Mouse (Mus musculus): ENCODE measurements around the gene Acsf2. TPM values are rescaled to one million over a fixed set of nuclear protein-coding genes. Genes with fewer than 3 reads are reported as not detected.

Acsf2 gene
- polyA plus RNA-seq, 1 experiment from 2014 or later = 4.3 TPM

GRCm38 (mm10) chr11:94538733-94539292 is 62.9 kb downstream of the Acsf2 start:
- H3K9ac ChIP-seq (ENCODE audit: low read depth, low read length) = no peak overlapping the region
- 47% methylated on average over 8 of the region's 8 CpGs for WGBS (ENCODE audit: insufficient replicate concordance)
- no peaks in the 10 kb centered on the region for H3K9me3 ChIP-seq (replicated peaks; ENCODE audit: control insufficient read depth, low read length)
- no peaks in the 10 kb centered on the region for H3K36me3 ChIP-seq (ENCODE audit: control insufficient read depth, insufficient read depth, low read length)
- H3K4me2 ChIP-seq = no peak overlapping the region
- H3K4me1 ChIP-seq (ENCODE audit: control insufficient read depth, insufficient read depth, low read length) = no peaks in the 10 kb centered on the region
- no peak for ATAC-seq (replicated peaks; ENCODE audit: insufficient number of reproducible peaks, low FRiP score, low TSS enrichment)
- H3K4me3 ChIP-seq (ENCODE audit: low read depth, low read length) = no peak overlapping the region
- H3K27ac ChIP-seq (ENCODE audit: low read depth, low read length) = no peak overlapping the region
- no peaks in the 10 kb centered on the region for H3K27me3 ChIP-seq (ENCODE audit: control insufficient read depth, insufficient read depth, low read length)

- no peaks in the 10 kb centered on the region for H3K36me3 ChIP-seq (ENCODE audit: control insufficient read depth, insufficient read depth, low read length)
- no peaks in the 10 kb centered on the region for H3K4me1 ChIP-seq (ENCODE audit: control insufficient read depth, insufficient read depth, low read length)
- H3K27ac ChIP-seq (ENCODE audit: low read depth, low read length) = no peak overlapping the region
- ATAC-seq (replicated peaks; ENCODE audit: insufficient number of reproducible peaks, low FRiP score, low TSS enrichment) = no peak
- WGBS (ENCODE audit: insufficient replicate concordance) = 72% methylated on average over 8 of the region's 8 CpGs
- no peaks in the 10 kb centered on the region for H3K9me3 ChIP-seq (replicated peaks; ENCODE audit: control insufficient read depth, low read length)
- no peaks in the 10 kb centered on the region for H3K27me3 ChIP-seq (ENCODE audit: control insufficient read depth, insufficient read depth, low read length)
- no peak overlapping the region for H3K9ac ChIP-seq (ENCODE audit: low read depth, low read length)
- no peak overlapping the region for H3K4me2 ChIP-seq
- no peak overlapping the region for H3K4me3 ChIP-seq (ENCODE audit: low read depth, low read length)
These were observed 68.5 kb downstream of the Acsf2 start for GRCm38 (mm10) chr11:94533171-94533570.

- no peaks in the 10 kb centered on the region for H3K9me3 ChIP-seq (replicated peaks; ENCODE audit: control insufficient read depth, low read length)
- peaks cover 4% of the 10 kb centered on the region; the same call in 1 of the 2 replicates for H3K4me1 ChIP-seq (ENCODE audit: control insufficient read depth, insufficient read depth, low read length)
- no peak overlapping the region for H3K27ac ChIP-seq (ENCODE audit: low read depth, low read length)
- H3K4me3 ChIP-seq (ENCODE audit: low read depth, low read length) = no peak overlapping the region
- H3K9ac ChIP-seq (ENCODE audit: low read depth, low read length) = no peak overlapping the region
- no peak overlapping the region for H3K4me2 ChIP-seq
- H3K36me3 ChIP-seq (ENCODE audit: control insufficient read depth, insufficient read depth, low read length) = no peaks in the 10 kb centered on the region
- H3K27me3 ChIP-seq (ENCODE audit: control insufficient read depth, insufficient read depth, low read length) = no peaks in the 10 kb centered on the region
- no peak for ATAC-seq (replicated peaks; ENCODE audit: insufficient number of reproducible peaks, low FRiP score, low TSS enrichment)
- 50% methylated on average over 3 of the region's 3 CpGs for WGBS (ENCODE audit: insufficient replicate concordance)
These were observed 72.8 kb downstream of the Acsf2 start for GRCm38 (mm10) chr11:94528879-94529278.

GRCm38 (mm10) chr11:94526171-94526879 is 75.3 kb downstream of the Acsf2 start:
- ATAC-seq (replicated peaks; ENCODE audit: insufficient number of reproducible peaks, low FRiP score, low TSS enrichment) = no peak
- 59% methylated on average over 9 of the region's 9 CpGs for WGBS (ENCODE audit: insufficient replicate concordance)
- Histone ChIP-seq H3K9me3 (replicated peaks; ENCODE audit: control insufficient read depth, low read length) (no peaks in the 10 kb centered on the region), H3K4me2 (no peak overlapping the region), H3K9ac (ENCODE audit: low read depth, low read length) (no peak overlapping the region), H3K4me1 (ENCODE audit: control insufficient read depth, insufficient read depth, low read length) (peaks cover 18% of the 10 kb centered on the region), H3K36me3 (ENCODE audit: control insufficient read depth, insufficient read depth, low read length) (no peaks in the 10 kb centered on the region), H3K27me3 (ENCODE audit: control insufficient read depth, insufficient read depth, low read length) (no peaks in the 10 kb centered on the region), H3K4me3 (ENCODE audit: low read depth, low read length) (no peak overlapping the region), H3K27ac (ENCODE audit: low read depth, low read length) (no peak overlapping the region)

GRCm38 (mm10) chr11:94521219-94521843 is 80.3 kb downstream of the Acsf2 start, which contains the start of gene Mycbpap:
Gene Mycbpap, minus strand, starts transcription at chr11:94521742.
- Histone ChIP-seq H3K27ac (ENCODE audit: low read depth, low read length) (peak within 1 kb of the TSS; percentile 65), H3K27me3 (ENCODE audit: control insufficient read depth, insufficient read depth, low read length) (no peaks in the 10 kb centered on the region), H3K4me1 (ENCODE audit: control insufficient read depth, insufficient read depth, low read length) (peaks cover 21% of the 10 kb centered on the region), H3K4me3 (ENCODE audit: low read depth, low read length) (peak within 1 kb of the TSS; percentile 68), H3K9me3 (replicated peaks; ENCODE audit: control insufficient read depth, low read length) (no peaks in the 10 kb centered on the region), H3K9ac (ENCODE audit: low read depth, low read length) (peak within 1 kb of the TSS; percentile 74), H3K4me2 (peak within 1 kb of the TSS; percentile 91), H3K36me3 (ENCODE audit: control insufficient read depth, insufficient read depth, low read length) (no peaks in the 10 kb centered on the region)
- ATAC-seq (replicated peaks; ENCODE audit: insufficient number of reproducible peaks, low FRiP score, low TSS enrichment) = 0 out of 2 replicates have a peak, but pooled peaks have one; percentile 55
- WGBS (ENCODE audit: insufficient replicate concordance) = under 1% methylated on average over 42 of the region's 42 CpGs

GRCm38 (mm10) chr11:94513452-94513851 is 88.2 kb downstream of the Acsf2 start:
- Histone ChIP-seq H3K4me2 (no peak overlapping the region), H3K9me3 (replicated peaks; ENCODE audit: control insufficient read depth, low read length) (no peaks in the 10 kb centered on the region), H3K4me3 (ENCODE audit: low read depth, low read length) (no peak overlapping the region), H3K36me3 (ENCODE audit: control insufficient read depth, insufficient read depth, low read length) (no peaks in the 10 kb centered on the region), H3K4me1 (ENCODE audit: control insufficient read depth, insufficient read depth, low read length) (no peaks in the 10 kb centered on the region), H3K9ac (ENCODE audit: low read depth, low read length) (no peak overlapping the region), H3K27ac (ENCODE audit: low read depth, low read length) (no peak overlapping the region), H3K27me3 (ENCODE audit: control insufficient read depth, insufficient read depth, low read length) (no peaks in the 10 kb centered on the region)
- 52% methylated on average over 8 of the region's 9 CpGs for WGBS (ENCODE audit: insufficient replicate concordance)
- ATAC-seq (replicated peaks; ENCODE audit: insufficient number of reproducible peaks, low FRiP score, low TSS enrichment) = no peak

- H3K27me3 ChIP-seq (ENCODE audit: control insufficient read depth, insufficient read depth, low read length) = no peaks in the 10 kb centered on the region
- H3K9ac ChIP-seq (ENCODE audit: low read depth, low read length) = no peak overlapping the region
- no peak overlapping the region for H3K27ac ChIP-seq (ENCODE audit: low read depth, low read length)
- no peak for ATAC-seq (replicated peaks; ENCODE audit: insufficient number of reproducible peaks, low FRiP score, low TSS enrichment)
- WGBS (ENCODE audit: insufficient replicate concordance) = 71% methylated on average over 10 of the region's 10 CpGs
- no peaks in the 10 kb centered on the region for H3K36me3 ChIP-seq (ENCODE audit: control insufficient read depth, insufficient read depth, low read length)
- no peaks in the 10 kb centered on the region for H3K9me3 ChIP-seq (replicated peaks; ENCODE audit: control insufficient read depth, low read length)
- no peak overlapping the region for H3K4me3 ChIP-seq (ENCODE audit: low read depth, low read length)
- H3K4me2 ChIP-seq = no peak overlapping the region
- H3K4me1 ChIP-seq (ENCODE audit: control insufficient read depth, insufficient read depth, low read length) = no peaks in the 10 kb centered on the region
These were observed 92.7 kb downstream of the Acsf2 start for GRCm38 (mm10) chr11:94508976-94509375.
